Mouse (Mus musculus) frontal cortex, adult (tissue): ENCODE results near the gene Lap3.

Source experiments
- ATAC-seq: cut with Nextera tagmentation; 2 replicates; pipeline ENCODE4 v1.9.2; 2017; ENCODE audit warnings: mild to moderate bottlenecking, moderate library complexity, mixed read lengths; ENCODE audit not compliant: low TSS enrichment

Gene Lap3

GRCm38 (mm10) chr5:45496042-45496441 lies 2.9 kb downstream of the Lap3 start:
- no peak for ATAC-seq

GRCm38 (mm10) chr5:45496479-45496878 lies 3.3 kb downstream of the Lap3 start:
- ATAC-seq = no peak

GRCm38 (mm10) chr5:45496930-45497550 lies 3.9 kb downstream of the Lap3 start:
- ATAC-seq = no peak

GRCm38 (mm10) chr5:45497564-45497963 lies 4.4 kb downstream of the Lap3 start:
- no peak for ATAC-seq

- ATAC-seq = peak; percentile 97
Observed at GRCm38 (mm10) chr5:45510071-45510470, 16.9 kb downstream of the Lap3 start.

- ATAC-seq = no peak
Observed at GRCm38 (mm10) chr5:45512908-45513307, 19.7 kb downstream of the Lap3 start.

GRCm38 (mm10) chr5:45513511-45513910 lies 20.3 kb downstream of the Lap3 start:
- ATAC-seq = no peak

- ATAC-seq = no peak
Observed at GRCm38 (mm10) chr5:45514599-45514998, 21.4 kb downstream of the Lap3 start.

- no peak for ATAC-seq
Observed at GRCm38 (mm10) chr5:45515151-45515743, 22.1 kb downstream of the Lap3 start.

- ATAC-seq = peak; percentile 96
Observed at GRCm38 (mm10) chr5:45519960-45520808, 27.0 kb downstream of the Lap3 start, which contains the start of gene Med28. Gene Med28, plus strand, starts transcription at chr5:45520229.

GRCm38 (mm10) chr5:45520809-45521110 lies 27.6 kb downstream of the Lap3 start:
- ATAC-seq = no peak

- ATAC-seq = no peak
Observed at GRCm38 (mm10) chr5:45521601-45522000, 28.4 kb downstream of the Lap3 start.

GRCm38 (mm10) chr5:45525101-45525500 lies 31.9 kb downstream of the Lap3 start:
- ATAC-seq = no peak

- no peak for ATAC-seq
Observed at GRCm38 (mm10) chr5:45526338-45526737, 33.2 kb downstream of the Lap3 start.

- no peak for ATAC-seq
Observed at GRCm38 (mm10) chr5:45529696-45530095, 36.5 kb downstream of the Lap3 start.

- peak; percentile 89 for ATAC-seq
Observed at GRCm38 (mm10) chr5:45534319-45535098, 41.3 kb downstream of the Lap3 start.

GRCm38 (mm10) chr5:45535177-45535576 lies 42.0 kb downstream of the Lap3 start:
- 0 out of 2 replicates have a peak, but pooled peaks have one; percentile 4 for ATAC-seq

- ATAC-seq = no peak
Observed at GRCm38 (mm10) chr5:45539502-45539901, 46.3 kb downstream of the Lap3 start.

- no peak for ATAC-seq
Observed at GRCm38 (mm10) chr5:45543374-45543773, 50.2 kb downstream of the Lap3 start.

GRCm38 (mm10) chr5:45549586-45549985 lies 56.4 kb downstream of the Lap3 start:
- ATAC-seq = peak; percentile 93
